Mouse (Mus musculus) spleen, adult 18-20 months (tissue): Measurements from ENCODE around the gene Atp6v1g1.

ENCODE experiments used
- DNase-seq, 2 experiments: peaks; one replicate each; pipeline ENCODE4 v3.0.0; 2022; ENCODE audit warnings: mixed read lengths in 2 of 2

The Atp6v1g1 gene

GRCm38 (mm10) chr4:63585216-63585615 lies 40.6 kb downstream of the Atp6v1g1 start:
- no peak for DNase-seq

GRCm38 (mm10) chr4:63586240-63586639 lies 41.7 kb downstream of the Atp6v1g1 start:
- no peak for DNase-seq

- DNase-seq, result no peak
Observed at GRCm38 (mm10) chr4:63589987-63590386, 45.4 kb downstream of the Atp6v1g1 start.

GRCm38 (mm10) chr4:63590538-63590937 lies 46.0 kb downstream of the Atp6v1g1 start:
- DNase-seq, result no peak

- DNase-seq, result no peak
Observed at GRCm38 (mm10) chr4:63594459-63595110, 50.0 kb downstream of the Atp6v1g1 start.

- DNase-seq, result no peak
Observed at GRCm38 (mm10) chr4:63595259-63595658, 50.7 kb downstream of the Atp6v1g1 start.

- no peak for DNase-seq
Observed at GRCm38 (mm10) chr4:63596010-63596409, 51.4 kb downstream of the Atp6v1g1 start.
